10 mouse cellular contexts compared by ENCODE assay signal in genomic region chr12:8638411-8639087, GRCm38 (mm10). TPM values are rescaled to one million over a fixed set of nuclear protein-coding genes. Genes with fewer than 3 reads are reported as not detected.
DNase-seq lines count a peak whose midpoint lies in the region; ATAC-seq and TF ChIP-seq lines count a peak whose summit lies in the region.
"Not testable (repeated sequence)": the region's sequence is repeated elsewhere in the genome, so short reads cannot be mapped to it uniquely, and the experiment has no call there.
"Had no signal": no experiment of that assay in that cellular context is flagged by ENCODE, and none has a peak within 500 bp of the region (broad histone marks: within the 10 kb centered on the region; RNA-seq: fewer than 3 reads in every experiment).

No protein-coding gene starts in this region.

- peak; percentile 71 to 75 for TF ChIP-seq CTCF in CH12.LX (conservative IDR thresholded peaks at IDR 0.05 in 1 of 2, IDR thresholded peaks at IDR 0.05 in 1 of 2; ENCODE audit: low read depth in 2 of 2, low read length in 2 of 2)
- TF ChIP-seq CTCF in bone marrow macrophage, adult 2 months (IDR thresholded peaks at IDR 0.05; ENCODE audit: low read depth, low read length) = peak; percentile 53

- not testable (repeated sequence) for H3K27ac ChIP-seq in CH12.LX (ENCODE audit: insufficient read depth, low read depth); bone marrow macrophage, adult 2 months (ENCODE audit: insufficient read depth, low read depth, low read length); embryonic facial prominence, embryonic 14.5 days (replicated peaks; ENCODE audit: low read depth, low read length); heart, embryonic 10.5 days; liver, embryonic 16.5 days (ENCODE audit: low read length)

- not testable (repeated sequence) for TF ChIP-seq EP300 in CH12.LX (IDR thresholded peaks at IDR 0.05; ENCODE audit: low read length)

- in situ Hi-C loops in CH12.LX (cut with MboI; ENCODE audit: low pct_ligation_motif_present, low pct_unique_long_range_greater_than_20kb, low sequenced_read_pairs) = not testable (repeated sequence)

- not testable (repeated sequence) for H3K9ac ChIP-seq in CH12.LX (ENCODE audit: insufficient read depth, low read depth); embryonic facial prominence, embryonic 14.5 days (ENCODE audit: low read depth, low read length); liver, embryonic 16.5 days (ENCODE audit: low read depth, low read length)

- not testable (repeated sequence) for H3K36me3 ChIP-seq in CH12.LX (replicated peaks in 1 of 2; ENCODE audit: control insufficient read depth in 1 of 2, insufficient read depth in 1 of 2, low read length in 1 of 2); embryonic facial prominence, embryonic 14.5 days (ENCODE audit: control insufficient read depth, insufficient read depth, low read length); heart, embryonic 10.5 days; liver, embryonic 16.5 days (ENCODE audit: control insufficient read depth, insufficient read depth)

- H3K79me2 ChIP-seq in CH12.LX (replicated peaks; ENCODE audit: control insufficient read depth, extremely low read depth, insufficient read depth, poor library complexity, severe bottlenecking) = not testable (repeated sequence)

- H3K4me1 ChIP-seq in CH12.LX (ENCODE audit: control insufficient read depth in 1 of 2, insufficient read depth in 2 of 2); bone marrow macrophage, adult 2 months (ENCODE audit: control insufficient read depth, insufficient read depth, low read length); embryonic facial prominence, embryonic 14.5 days (ENCODE audit: control insufficient read depth, insufficient read depth, low read length); heart, embryonic 10.5 days; liver, embryonic 16.5 days (ENCODE audit: control insufficient read depth, low read depth, low read length): not testable (repeated sequence)

- not testable (repeated sequence) for H3K27me3 ChIP-seq in CH12.LX (replicated peaks); embryonic facial prominence, embryonic 14.5 days (replicated peaks; ENCODE audit: control insufficient read depth, insufficient read depth, low read length); heart, embryonic 10.5 days (ENCODE audit: insufficient read depth, poor library complexity, severe bottlenecking); liver, embryonic 16.5 days (ENCODE audit: control insufficient read depth, insufficient read depth, low read depth, low read length)

- not testable (repeated sequence) for H3K9me3 ChIP-seq in CH12.LX (replicated peaks; ENCODE audit: low read length); embryonic facial prominence, embryonic 14.5 days (ENCODE audit: control insufficient read depth, low read length); heart, embryonic 10.5 days; liver, embryonic 16.5 days (replicated peaks; ENCODE audit: control insufficient read depth, low read length)

- dilution Hi-C loops in CH12.LX (cut with MboI; ENCODE audit: extremely low pct_ligation_motif_present, extremely low pct_unique_long_range_greater_than_20kb, low sequenced_read_pairs) = not testable (repeated sequence)

- not testable (repeated sequence) for ATAC-seq in embryonic facial prominence, embryonic 14.5 days (ENCODE audit: low read depth)
- peak; percentile 6; the same call in 1 of the 2 replicates for ATAC-seq in liver, embryonic 16.5 days (ENCODE audit: low read depth)

- not testable (repeated sequence) for H3K4me2 ChIP-seq in CH12.LX (ENCODE audit: insufficient read depth, low read depth, poor library complexity, severe bottlenecking); embryonic facial prominence, embryonic 14.5 days (ENCODE audit: low read depth, low read length); liver, embryonic 16.5 days (ENCODE audit: low read depth, low read length)

- TF ChIP-seq POLR2A in CH12.LX (IDR thresholded peaks at IDR 0.05; ENCODE audit: low read depth, low read length); bone marrow macrophage, adult 2 months (IDR thresholded peaks at IDR 0.05; ENCODE audit: borderline replicate concordance, low read depth, low read length): not testable (repeated sequence)

- peak; percentile 90 for DNase-seq in CH12.LX (ENCODE audit: extremely low read depth)
- DNase-seq in embryonic facial prominence, embryonic 14.5 days (ENCODE audit: low spot score) = peak; percentile 58
- DNase-seq in heart, embryonic 10.5 days (ENCODE audit: low spot score) = peak; percentile 85
- peak; percentile 57 for DNase-seq in large intestine, adult 2 months (ENCODE audit: low read depth, low spot score)
- DNase-seq in ovary, adult 18-20 months (ENCODE audit: low spot score) = peak; percentile 23
- DNase-seq in testis, postnatal 10 days (ENCODE audit: low spot score) = peak; percentile 86

- not testable (repeated sequence) for H3K4me3 ChIP-seq in CH12.LX (replicated peaks in 1 of 3; ENCODE audit: low read depth in 2 of 3, low read length in 2 of 3, poor library complexity in 1 of 3); bone marrow macrophage, adult 2 months (ENCODE audit: insufficient read depth, low read length); embryonic facial prominence, embryonic 14.5 days (ENCODE audit: low read depth, low read length); heart, embryonic 10.5 days; liver, embryonic 16.5 days (ENCODE audit: low read depth, low read length)

- peak; percentile 47 for TF ChIP-seq RAD21 in CH12.LX (IDR thresholded peaks at IDR 0.05; ENCODE audit: low read depth, low read length)

- WGBS in embryonic facial prominence, embryonic 14.5 days = 70% methylated on average over 10 of the region's 10 CpGs
- 67% methylated on average over 10 of the region's 10 CpGs for WGBS in heart, embryonic 10.5 days
- WGBS in large intestine, adult 2 months = 72% methylated on average over 10 of the region's 10 CpGs
- 62% methylated on average over 10 of the region's 10 CpGs for WGBS in liver, embryonic 16.5 days (ENCODE audit: insufficient replicate concordance)

TF ChIP-seq in CH12.LX, 34 proteins besides CTCF, POLR2A, EP300 and RAD21:
- TF ChIP-seq MEF2A (IDR thresholded peaks at IDR 0.05; ENCODE audit: borderline replicate concordance, low read depth, low read length) (peak; percentile 21; the same call in 1 of the 2 replicates), IRF4 (IDR thresholded peaks at IDR 0.05; ENCODE audit: low read depth, low read length) (peak; percentile 23; the same call in 1 of the 2 replicates), HCFC1 (IDR thresholded peaks at IDR 0.05; ENCODE audit: low read depth, low read length) (peak; percentile 40; the same call in 1 of the 2 replicates), SIN3A (IDR thresholded peaks at IDR 0.05; ENCODE audit: low read length) (peak; percentile 31; the same call in 1 of the 2 replicates), SMC3 (IDR thresholded peaks at IDR 0.05; ENCODE audit: low read depth, low read length) (peak; percentile 68), ZNF384 (IDR thresholded peaks at IDR 0.05; ENCODE audit: low read depth, low read length) (peak; percentile 37; the same call in 1 of the 2 replicates)

RNA-seq across cellular contexts. Expression of gene Pum2, which starts 35.4 kb away (rescaled TPM):
- 52.9 and 61.0 TPM in 2 replicates for total RNA-seq in CH12.LX (2012; rRNA removed)
- 90.2 and 97.5 TPM in 2 replicates for total RNA-seq in CH12.LX (2014; rRNA removed)
- 62.7 and 75.4 TPM in 2 replicates for polyA plus RNA-seq in CH12.LX (2012; ENCODE audit: insufficient read length, low read depth)
- 90.6 and 99.6 TPM in 2 replicates for polyA plus RNA-seq in bone marrow macrophage, adult 2 months (2012; ENCODE audit: insufficient read depth, insufficient read length, missing spikeins)
- 52.7 and 56.1 TPM in 2 replicates for polyA plus RNA-seq in embryonic facial prominence, embryonic 14.5 days (2014; fragmentation: Nextera tagmentation; extraction: Ambion mirVana)
- polyA plus RNA-seq in heart, embryonic 10.5 days (2016; fragmentation: Nextera tagmentation; extraction: Ambion mirVana) = 37.3 and 42.5 TPM in 2 replicates
- polyA plus RNA-seq in large intestine, adult 2 months (2012; rRNA removed) = 25.9 and 43.1 TPM in 2 replicates
- polyA plus RNA-seq in liver, embryonic 16.5 days (2015; fragmentation: Nextera tagmentation; extraction: Ambion mirVana) = 14.0 and 14.5 TPM in 2 replicates

RNA-seq across cellular contexts. Expression of gene Slc7a15, which starts 39.7 kb away (rescaled TPM):
- total RNA-seq in CH12.LX (2012; rRNA removed) (not detected in 2 replicates), CH12.LX (2014; rRNA removed) (not detected in 2 replicates)
- not detected in 2 replicates for polyA plus RNA-seq in CH12.LX (2012; ENCODE audit: insufficient read length, low read depth)
- not detected in 2 replicates for polyA plus RNA-seq in bone marrow macrophage, adult 2 months (2012; ENCODE audit: insufficient read depth, insufficient read length, missing spikeins)
- not detected in 2 replicates for polyA plus RNA-seq in embryonic facial prominence, embryonic 14.5 days (2014; fragmentation: Nextera tagmentation; extraction: Ambion mirVana)
- polyA plus RNA-seq in heart, embryonic 10.5 days (2016; fragmentation: Nextera tagmentation; extraction: Ambion mirVana) = not detected in 2 replicates
- polyA plus RNA-seq in large intestine, adult 2 months (2012; rRNA removed) = 52.4 and 166 TPM in 2 replicates
- polyA plus RNA-seq in liver, embryonic 16.5 days (2015; fragmentation: Nextera tagmentation; extraction: Ambion mirVana) = 0.08 and 0.19 TPM in 2 replicates
- polyA plus RNA-seq: embryonic facial prominence, embryonic 15.5 days; limb, embryonic 12.5 days had no signal

Comparison
In these comparisons a context has a peak if more than half of its experiments do, and no peak if none do; other contexts are left out.
1. DNase-seq: peak in every context shown above with its lines; median percentile 90 in CH12.LX; 86 in testis, postnatal 10 days; 85 in heart, embryonic 10.5 days; 58 in embryonic facial prominence, embryonic 14.5 days; 57 in large intestine, adult 2 months; 23 in ovary, adult 18-20 months.
2. RNA of gene Slc7a15, which starts 39.7 kb away (polyA plus RNA-seq): 52.4 to 166 TPM in large intestine, adult 2 months; 0.08 to 0.19 TPM in liver, embryonic 16.5 days, not detected in CH12.LX, not detected in bone marrow macrophage, adult 2 months, not detected in embryonic facial prominence, embryonic 14.5 days and not detected in heart, embryonic 10.5 days; every median in the first group is over 10 times any median in the second.